Mouse (Mus musculus) splenic B cell, adult 2 months (primary cell): ENCODE data around the gene Pced1b.

ENCODE experiments used
- DNase-seq: peaks from one replicate; pipeline ENCODE4 v3.0.0-alpha.2; 2011; ENCODE audit warnings: low read depth, low spot score
- H3K27me3 ChIP-seq: 2 replicates; pipeline ENCODE4 v1.6.1; 2012; ENCODE audit warnings: mild to moderate bottlenecking, low read length, moderate library complexity, mixed read lengths; ENCODE audit not compliant: control insufficient read depth, poor library complexity, insufficient read depth, severe bottlenecking
- H3K36me3 ChIP-seq: 2 replicates; pipeline ENCODE4 v1.6.1; 2012; ENCODE audit warnings: mild to moderate bottlenecking, low read length, moderate library complexity, mixed read lengths; ENCODE audit not compliant: control insufficient read depth, poor library complexity, insufficient read depth, severe bottlenecking

Pced1b gene

GRCm38 (mm10) chr15:97414718-97415413 lies 168.0 kb downstream of the Pced1b start:
- Histone ChIP-seq H3K27me3 (no peaks in the 10 kb centered on the region), H3K36me3 (no peaks in the 10 kb centered on the region)
- peak; percentile 38 for DNase-seq

GRCm38 (mm10) chr15:97415426-97415946 lies 168.6 kb downstream of the Pced1b start:
- Histone ChIP-seq H3K36me3 (no peaks in the 10 kb centered on the region), H3K27me3 (no peaks in the 10 kb centered on the region)
- DNase-seq: peak; percentile 67

- Histone ChIP-seq H3K36me3 (no peaks in the 10 kb centered on the region), H3K27me3 (no peaks in the 10 kb centered on the region)
- DNase-seq: no peak
Observed at GRCm38 (mm10) chr15:97420292-97420691, 173.4 kb downstream of the Pced1b start.

GRCm38 (mm10) chr15:97421533-97421932 lies 174.6 kb downstream of the Pced1b start:
- Histone ChIP-seq H3K27me3 (no peaks in the 10 kb centered on the region), H3K36me3 (no peaks in the 10 kb centered on the region)
- DNase-seq: no peak

- no peaks in the 10 kb centered on the region for H3K36me3 ChIP-seq
- H3K27me3 ChIP-seq: no peaks in the 10 kb centered on the region
- DNase-seq: peak; percentile 26
Observed at GRCm38 (mm10) chr15:97422212-97422944, 175.5 kb downstream of the Pced1b start.

GRCm38 (mm10) chr15:97424375-97424774 lies 177.5 kb downstream of the Pced1b start:
- Histone ChIP-seq H3K36me3 (no peaks in the 10 kb centered on the region), H3K27me3 (no peaks in the 10 kb centered on the region)
- peak; percentile 52 for DNase-seq

- DNase-seq: no peak
- Histone ChIP-seq H3K36me3 (no peaks in the 10 kb centered on the region), H3K27me3 (no peaks in the 10 kb centered on the region)
Observed at GRCm38 (mm10) chr15:97424961-97425360, 178.1 kb downstream of the Pced1b start.

GRCm38 (mm10) chr15:97429201-97429900 lies 182.4 kb downstream of the Pced1b start:
- Histone ChIP-seq H3K27me3 (no peaks in the 10 kb centered on the region), H3K36me3 (no peaks in the 10 kb centered on the region)
- DNase-seq: no peak

- Histone ChIP-seq H3K36me3 (no peaks in the 10 kb centered on the region), H3K27me3 (no peaks in the 10 kb centered on the region)
- DNase-seq: no peak
Observed at GRCm38 (mm10) chr15:97431533-97431932, 184.6 kb downstream of the Pced1b start.

- Histone ChIP-seq H3K27me3 (no peaks in the 10 kb centered on the region), H3K36me3 (no peaks in the 10 kb centered on the region)
- DNase-seq: no peak
Observed at GRCm38 (mm10) chr15:97432221-97432620, 185.3 kb downstream of the Pced1b start.
